Mouse (Mus musculus): ENCODE results near the gene Mpeg1. TPM values are rescaled to one million over a fixed set of nuclear protein-coding genes. Genes with fewer than 3 reads are reported as not detected.
A peak's percentile ranks its signal among the peaks of the same experiment; 100 is the strongest.

The Mpeg1 gene
- polyA plus RNA-seq, 1 experiment = not detected

DNA sequence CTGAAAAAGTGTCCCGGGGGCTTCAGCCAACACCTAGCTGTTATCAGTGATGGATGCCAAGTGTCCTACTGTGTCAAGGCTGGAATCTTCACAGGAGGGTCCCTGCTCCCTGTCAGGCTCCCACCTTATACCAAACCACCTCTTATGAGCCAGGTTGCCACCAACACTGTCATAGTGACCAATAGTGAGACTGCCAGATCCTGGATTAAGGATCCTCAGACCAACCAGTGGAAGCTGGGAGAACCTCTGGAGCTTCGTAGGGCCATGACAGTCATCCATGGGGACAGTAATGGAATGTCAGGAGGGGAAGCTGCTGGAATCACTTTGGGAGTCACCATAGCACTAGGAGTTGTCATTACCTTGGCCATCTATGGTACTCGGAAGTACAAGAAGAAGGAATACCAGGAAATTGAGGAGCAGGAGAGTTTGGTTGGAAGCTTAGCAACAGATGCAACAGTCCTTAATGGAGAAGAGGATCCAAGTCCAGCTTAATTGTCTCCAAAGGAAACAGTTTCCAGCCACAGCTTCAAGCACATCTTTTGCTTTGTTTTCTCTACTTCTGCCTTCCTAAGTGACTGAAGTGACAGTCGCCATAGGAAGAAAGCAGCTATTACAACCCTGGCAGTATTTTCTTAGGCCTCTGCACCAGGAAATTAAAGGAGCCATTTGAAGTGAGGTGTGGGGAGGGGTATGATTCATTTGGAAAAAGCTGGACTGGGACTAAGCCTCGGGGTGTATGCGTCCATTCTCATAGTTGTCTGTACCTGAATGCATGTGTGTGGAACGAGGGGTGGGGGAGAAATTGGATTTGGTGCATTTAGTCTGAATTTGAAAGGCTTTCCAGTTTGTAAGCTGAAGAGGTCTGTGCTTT is 2.5 kb downstream of the Mpeg1 start:
- Histone ChIP-seq H3K9ac (ENCODE audit: low read depth, poor library complexity, severe bottlenecking) (no peak overlapping the region), H3K36me3 (ENCODE audit: control insufficient read depth, insufficient read depth, low read length, poor library complexity, severe bottlenecking) (no peaks in the 10 kb centered on the region), H3K27ac (ENCODE audit: insufficient read depth, low read length) (0 out of 2 replicates have a peak overlapping the region, but pooled peaks have one; percentile 13), H3K27me3 (ENCODE audit: control insufficient read depth, insufficient read depth, low read length, poor library complexity, severe bottlenecking) (no peaks in the 10 kb centered on the region), H3K9me3 (replicated peaks; ENCODE audit: control insufficient read depth, insufficient read depth, low read length, poor library complexity, severe bottlenecking) (peaks cover 3% of the 10 kb centered on the region; the same call in 1 of the 2 replicates), H3K4me1 (ENCODE audit: control insufficient read depth, insufficient read depth, low read length) (peaks cover 1% of the 10 kb centered on the region), H3K4me3 (ENCODE audit: low read depth, low read length) (no peak overlapping the region)
- TF ChIP-seq POLR2A (IDR thresholded peaks at IDR 0.05; ENCODE audit: insufficient read depth, low read length) (no peak), EP300 (IDR thresholded peaks at IDR 0.05; ENCODE audit: insufficient read depth, low read depth, low read length) (no peak), CTCF (IDR thresholded peaks at IDR 0.05; ENCODE audit: low read depth, low read length) (no peak)

- 0 out of 2 replicates have a peak overlapping the region, but pooled peaks have one; percentile 13 for H3K27ac ChIP-seq (ENCODE audit: insufficient read depth, low read length)
- TF ChIP-seq CTCF (IDR thresholded peaks at IDR 0.05; ENCODE audit: low read depth, low read length) (no peak), POLR2A (IDR thresholded peaks at IDR 0.05; ENCODE audit: insufficient read depth, low read length) (no peak)
- no peaks in the 10 kb centered on the region for H3K27me3 ChIP-seq (ENCODE audit: control insufficient read depth, insufficient read depth, low read length, poor library complexity, severe bottlenecking)
- H3K4me1 ChIP-seq (ENCODE audit: control insufficient read depth, insufficient read depth, low read length) = peaks cover 1% of the 10 kb centered on the region
- H3K4me3 ChIP-seq (ENCODE audit: low read depth, low read length) = no peak overlapping the region
- H3K9me3 ChIP-seq (replicated peaks; ENCODE audit: control insufficient read depth, insufficient read depth, low read length, poor library complexity, severe bottlenecking) = peaks cover 3% of the 10 kb centered on the region; the same call in 1 of the 2 replicates
- no peaks in the 10 kb centered on the region for H3K36me3 ChIP-seq (ENCODE audit: control insufficient read depth, insufficient read depth, low read length, poor library complexity, severe bottlenecking)
- H3K9ac ChIP-seq (ENCODE audit: low read depth, poor library complexity, severe bottlenecking) = no peak overlapping the region
Measured at GRCm38 (mm10) chr19:12463722-12464035, 3.1 kb downstream of the Mpeg1 start.

GRCm38 (mm10) chr19:12464127-12464526 is 3.5 kb downstream of the Mpeg1 start:
- Histone ChIP-seq H3K4me3 (ENCODE audit: low read depth, low read length) (no peak overlapping the region), H3K27ac (ENCODE audit: insufficient read depth, low read length) (0 out of 2 replicates have a peak overlapping the region, but pooled peaks have one; percentile 20), H3K4me1 (ENCODE audit: control insufficient read depth, insufficient read depth, low read length) (peaks cover 1% of the 10 kb centered on the region), H3K27me3 (ENCODE audit: control insufficient read depth, insufficient read depth, low read length, poor library complexity, severe bottlenecking) (no peaks in the 10 kb centered on the region), H3K36me3 (ENCODE audit: control insufficient read depth, insufficient read depth, low read length, poor library complexity, severe bottlenecking) (no peaks in the 10 kb centered on the region), H3K9me3 (replicated peaks; ENCODE audit: control insufficient read depth, insufficient read depth, low read length, poor library complexity, severe bottlenecking) (peaks cover 3% of the 10 kb centered on the region; the same call in 1 of the 2 replicates), H3K9ac (ENCODE audit: low read depth, poor library complexity, severe bottlenecking) (no peak overlapping the region)
- TF ChIP-seq POLR2A (IDR thresholded peaks at IDR 0.05; ENCODE audit: insufficient read depth, low read length) = no peak
- no peak for TF ChIP-seq CTCF (IDR thresholded peaks at IDR 0.05; ENCODE audit: low read depth, low read length)
- TF ChIP-seq EP300 (IDR thresholded peaks at IDR 0.05; ENCODE audit: insufficient read depth, low read depth, low read length) = no peak

GRCm38 (mm10) chr19:12464674-12465073 is 4.1 kb downstream of the Mpeg1 start:
- Histone ChIP-seq H3K27me3 (ENCODE audit: control insufficient read depth, insufficient read depth, low read length, poor library complexity, severe bottlenecking) (no peaks in the 10 kb centered on the region), H3K9ac (ENCODE audit: low read depth, poor library complexity, severe bottlenecking) (no peak overlapping the region), H3K36me3 (ENCODE audit: control insufficient read depth, insufficient read depth, low read length, poor library complexity, severe bottlenecking) (no peaks in the 10 kb centered on the region), H3K9me3 (replicated peaks; ENCODE audit: control insufficient read depth, insufficient read depth, low read length, poor library complexity, severe bottlenecking) (peaks cover 3% of the 10 kb centered on the region; the same call in 1 of the 2 replicates), H3K27ac (ENCODE audit: insufficient read depth, low read length) (no peak overlapping the region), H3K4me3 (ENCODE audit: low read depth, low read length) (no peak overlapping the region), H3K4me1 (ENCODE audit: control insufficient read depth, insufficient read depth, low read length) (peaks cover 1% of the 10 kb centered on the region)
- no peak for TF ChIP-seq EP300 (IDR thresholded peaks at IDR 0.05; ENCODE audit: insufficient read depth, low read depth, low read length)
- TF ChIP-seq CTCF (IDR thresholded peaks at IDR 0.05; ENCODE audit: low read depth, low read length) = no peak
- TF ChIP-seq POLR2A (IDR thresholded peaks at IDR 0.05; ENCODE audit: insufficient read depth, low read length) = no peak

DNA sequence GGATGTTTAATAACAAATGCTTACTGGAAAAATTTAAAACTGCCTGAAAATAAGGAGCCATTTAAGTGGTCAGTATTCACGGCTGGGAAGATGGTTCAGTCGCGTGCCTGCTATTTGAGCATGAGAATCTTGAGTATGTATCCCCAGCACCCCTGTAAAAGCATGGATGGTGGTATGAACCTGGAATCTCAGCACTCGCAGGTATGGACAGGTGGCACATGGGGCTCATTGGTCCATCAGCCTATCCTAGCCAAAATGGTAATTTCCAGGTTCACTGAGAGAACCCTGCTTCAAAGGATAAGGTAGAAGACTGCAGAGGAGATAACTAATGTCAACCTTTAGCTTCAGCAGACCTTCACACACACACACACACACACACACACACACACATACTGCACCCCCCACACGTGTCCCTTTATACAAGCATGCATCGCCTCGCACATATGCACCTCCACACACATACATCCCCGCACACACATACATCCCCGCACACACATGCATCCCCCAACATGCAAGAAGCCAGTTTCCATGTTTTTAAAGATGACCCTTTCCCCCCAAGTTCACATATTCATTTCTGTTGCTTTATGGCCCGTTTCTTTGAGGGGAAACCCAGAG is 5.1 kb downstream of the Mpeg1 start:
- Histone ChIP-seq H3K27me3 (ENCODE audit: control insufficient read depth, insufficient read depth, low read length, poor library complexity, severe bottlenecking) (no peaks in the 10 kb centered on the region), H3K27ac (ENCODE audit: insufficient read depth, low read length) (no peak overlapping the region), H3K4me3 (ENCODE audit: low read depth, low read length) (no peak overlapping the region), H3K4me1 (ENCODE audit: control insufficient read depth, insufficient read depth, low read length) (peaks cover 1% of the 10 kb centered on the region), H3K9me3 (replicated peaks; ENCODE audit: control insufficient read depth, insufficient read depth, low read length, poor library complexity, severe bottlenecking) (peaks cover 3% of the 10 kb centered on the region; the same call in 1 of the 2 replicates), H3K9ac (ENCODE audit: low read depth, poor library complexity, severe bottlenecking) (no peak overlapping the region), H3K36me3 (ENCODE audit: control insufficient read depth, insufficient read depth, low read length, poor library complexity, severe bottlenecking) (no peaks in the 10 kb centered on the region)
- TF ChIP-seq POLR2A (IDR thresholded peaks at IDR 0.05; ENCODE audit: insufficient read depth, low read length) (no peak), CTCF (IDR thresholded peaks at IDR 0.05; ENCODE audit: low read depth, low read length) (no peak), EP300 (IDR thresholded peaks at IDR 0.05; ENCODE audit: insufficient read depth, low read depth, low read length) (no peak)

- H3K4me3 ChIP-seq (ENCODE audit: low read depth, low read length) = no peak overlapping the region
- no peak overlapping the region for H3K27ac ChIP-seq (ENCODE audit: insufficient read depth, low read length)
- H3K27me3 ChIP-seq (ENCODE audit: control insufficient read depth, insufficient read depth, low read length, poor library complexity, severe bottlenecking) = no peaks in the 10 kb centered on the region
- no peaks in the 10 kb centered on the region for H3K36me3 ChIP-seq (ENCODE audit: control insufficient read depth, insufficient read depth, low read length, poor library complexity, severe bottlenecking)
- no peak overlapping the region for H3K9ac ChIP-seq (ENCODE audit: low read depth, poor library complexity, severe bottlenecking)
- peaks cover 1% of the 10 kb centered on the region for H3K4me1 ChIP-seq (ENCODE audit: control insufficient read depth, insufficient read depth, low read length)
- TF ChIP-seq CTCF (IDR thresholded peaks at IDR 0.05; ENCODE audit: low read depth, low read length) = peak; percentile 60
- TF ChIP-seq POLR2A (IDR thresholded peaks at IDR 0.05; ENCODE audit: insufficient read depth, low read length) = no peak
- peaks cover 3% of the 10 kb centered on the region; the same call in 1 of the 2 replicates for H3K9me3 ChIP-seq (replicated peaks; ENCODE audit: control insufficient read depth, insufficient read depth, low read length, poor library complexity, severe bottlenecking)
Measured at GRCm38 (mm10) chr19:12466204-12466603, 5.6 kb downstream of the Mpeg1 start.
